Mouse (Mus musculus) embryonic facial prominence, embryonic 14.5 days (tissue): ENCODE data around the gene Tacc2. TPM values are rescaled to one million over a fixed set of nuclear protein-coding genes. Genes with fewer than 3 reads are reported as not detected.
A peak's percentile ranks its signal among the peaks of the same experiment; 100 is the strongest.

ENCODE experiments used
- ATAC-seq: fragments of 200-750 bp; cut with Nextera tagmentation; 2 replicates; pipeline ENCODE4 v1.8.0; 2017; ENCODE audit warnings: low read depth, moderate number of reproducible peaks, moderate TSS enrichment
- DNase-seq: peaks from one replicate; pipeline ENCODE4 v3.0.0-alpha.2; 2015; ENCODE audit warnings: low spot score
- H3K27ac ChIP-seq: fragments of 300-500 bp; sonication (generic); replicated peaks from 2 replicates; pipeline ENCODE4 v1.5.1; 2014; ENCODE audit warnings: low read depth, mild to moderate bottlenecking, low read length, moderate library complexity
- H3K27me3 ChIP-seq: fragments of 300-500 bp; sonication (generic); replicated peaks from 2 replicates; pipeline ENCODE4 v1.6.1; 2014; ENCODE audit warnings: low read length; ENCODE audit not compliant: control insufficient read depth, insufficient read depth
- H3K36me3 ChIP-seq: fragments of 300-500 bp; sonication (generic); 2 replicates; pipeline ENCODE4 v1.6.1; 2014; ENCODE audit warnings: low read length, mixed read lengths; ENCODE audit not compliant: control insufficient read depth, insufficient read depth
- H3K4me1 ChIP-seq: fragments of 300-500 bp; sonication (generic); 2 replicates; pipeline ENCODE4 v1.6.1; 2014; ENCODE audit warnings: antibody characterized with exemption, low read length; ENCODE audit not compliant: control insufficient read depth, insufficient read depth
- H3K4me2 ChIP-seq: fragments of 300-500 bp; sonication (generic); 2 replicates; pipeline ENCODE4 v1.6.1; 2014; ENCODE audit warnings: low read depth, mild to moderate bottlenecking, low read length, moderate library complexity, mixed read lengths
- H3K4me3 ChIP-seq: fragments of 300-500 bp; sonication (generic); 2 replicates; pipeline ENCODE4 v1.5.1; 2014; ENCODE audit warnings: low read depth, mild to moderate bottlenecking, low read length
- H3K9ac ChIP-seq: fragments of 300-500 bp; sonication (generic); 2 replicates; pipeline ENCODE4 v1.6.1; 2014; ENCODE audit warnings: low read depth, mild to moderate bottlenecking, low read length, moderate library complexity, mixed read lengths
- H3K9me3 ChIP-seq: fragments of 300-500 bp; sonication (generic); 2 replicates; pipeline ENCODE4 v1.6.1; 2016; ENCODE audit warnings: low read length; ENCODE audit not compliant: control insufficient read depth
- WGBS: fragments of 180-500 bp; shearing (Covaris S2); extraction: QIAGEN DNeasy Blood & Tissue Kit; methylation state at CpG from one replicate; pipeline ENCODE4 v1.1.7; 2014; 5-methylcytosine and 5-hydroxymethylcytosine counted together
- polyA plus RNA-seq: library from polyadenylated mRNA; unstranded; fragments of >200 nt; fragmentation: Nextera tagmentation; extraction: Ambion mirVana; gene quantifications from 2 replicates; pipeline ENCODE4 v1.2.1, GENCODE M21; 2014

Gene Tacc2
- polyA plus RNA-seq, 1 experiment from 2014 or later, result 44.4 TPM

GRCm38 (mm10) chr7:130720646-130721335, 143.6 kb downstream of the Tacc2 start:
- H3K27ac ChIP-seq, result no peak overlapping the region
- no peak overlapping the region for H3K4me3 ChIP-seq
- no peak for ATAC-seq
- 60% methylated on average over 9 of the region's 9 CpGs for WGBS
- peaks cover 6% of the 10 kb centered on the region; the same call in 1 of the 2 replicates for H3K4me1 ChIP-seq
- peaks cover 43% of the 10 kb centered on the region for H3K36me3 ChIP-seq
- no peak overlapping the region for H3K4me2 ChIP-seq
- H3K9ac ChIP-seq, result no peak overlapping the region
- DNase-seq, result no peak
- H3K27me3 ChIP-seq, result no peaks in the 10 kb centered on the region
- H3K9me3 ChIP-seq, result no peaks in the 10 kb centered on the region

DNA sequence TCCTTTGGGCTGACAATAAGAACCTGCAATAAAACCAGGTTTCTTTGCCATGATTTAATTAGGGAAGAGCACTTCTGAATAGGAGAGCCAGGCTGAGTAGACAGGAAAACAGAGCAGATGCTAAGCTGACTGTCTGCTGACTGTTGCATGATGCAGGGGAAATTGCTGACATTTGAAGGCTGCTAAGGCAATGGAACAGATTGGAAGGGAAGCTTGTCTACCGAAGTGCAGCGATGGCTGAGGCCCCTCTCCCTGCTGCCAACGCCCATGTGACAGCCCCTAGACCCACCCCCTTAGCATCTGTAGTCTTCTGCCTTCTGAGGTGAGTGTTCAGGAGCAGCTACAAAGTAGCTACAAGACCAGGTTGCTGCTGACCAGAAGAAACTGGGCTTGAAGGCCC, 148.9 kb downstream of the Tacc2 start:
- H3K9ac ChIP-seq, result no peak overlapping the region
- no peaks in the 10 kb centered on the region for H3K4me1 ChIP-seq
- DNase-seq (no peak), ATAC-seq (no peak)
- H3K27ac ChIP-seq, result no peak overlapping the region
- no peaks in the 10 kb centered on the region for H3K27me3 ChIP-seq
- H3K9me3 ChIP-seq, result no peaks in the 10 kb centered on the region
- H3K36me3 ChIP-seq, result peaks cover 47% of the 10 kb centered on the region
- 61% methylated on average over 3 of the region's 3 CpGs for WGBS
- no peak overlapping the region for H3K4me3 ChIP-seq
- no peak overlapping the region for H3K4me2 ChIP-seq

GRCm38 (mm10) chr7:130726724-130727422, 149.6 kb downstream of the Tacc2 start:
- Histone ChIP-seq H3K27ac (0 out of 2 replicates have a peak overlapping the region, but pooled peaks have one; percentile 8), H3K9ac (no peak overlapping the region), H3K27me3 (no peaks in the 10 kb centered on the region), H3K36me3 (peaks cover 42% of the 10 kb centered on the region), H3K4me1 (no peaks in the 10 kb centered on the region), H3K9me3 (no peaks in the 10 kb centered on the region), H3K4me3 (no peak overlapping the region), H3K4me2 (no peak overlapping the region)
- no peak for ATAC-seq
- 54% methylated on average over 8 of the region's 8 CpGs for WGBS
- DNase-seq, result no peak

- peaks cover 37% of the 10 kb centered on the region for H3K36me3 ChIP-seq
- WGBS, result 90% methylated on average over 4 of the region's 4 CpGs
- ATAC-seq, result no peak
Measured at GRCm38 (mm10) chr7:130727560-130727959, 150.3 kb downstream of the Tacc2 start.

DNA sequence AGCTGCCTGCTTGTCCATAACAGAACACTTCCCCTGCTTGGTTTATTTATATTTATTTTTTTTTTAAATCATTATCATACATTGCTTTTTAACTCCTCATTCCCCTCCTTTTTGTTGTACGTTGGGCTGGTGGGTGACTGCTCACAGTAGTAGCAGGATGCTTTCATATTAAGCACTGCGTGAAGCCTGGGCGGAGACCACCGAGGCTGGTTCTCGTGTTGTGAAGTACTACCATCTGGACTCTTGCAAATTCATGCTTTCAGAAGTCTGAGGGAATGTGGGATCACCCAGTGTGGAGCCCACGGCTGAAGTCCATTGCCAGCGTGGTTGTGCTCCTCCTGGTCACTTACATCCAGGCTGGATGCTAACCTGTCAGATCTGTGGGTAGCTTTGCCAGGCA, 154.6 kb downstream of the Tacc2 start:
- H3K4me1 ChIP-seq, result no peaks in the 10 kb centered on the region
- no peaks in the 10 kb centered on the region for H3K9me3 ChIP-seq
- no peak for DNase-seq
- H3K36me3 ChIP-seq, result peaks cover 66% of the 10 kb centered on the region
- H3K27me3 ChIP-seq, result no peaks in the 10 kb centered on the region
- WGBS, result 61% methylated on average over 7 of the region's 7 CpGs
- no peak overlapping the region for H3K4me3 ChIP-seq
- no peak overlapping the region for H3K27ac ChIP-seq
- no peak overlapping the region for H3K9ac ChIP-seq
- no peak overlapping the region for H3K4me2 ChIP-seq
- no peak for ATAC-seq

More at GRCm38 (mm10) chr7:130727560-130727959, 150.3 kb downstream of the Tacc2 start:
- H3K27me3 ChIP-seq, result no peaks in the 10 kb centered on the region
- no peak overlapping the region for H3K4me3 ChIP-seq
- no peaks in the 10 kb centered on the region for H3K4me1 ChIP-seq
- H3K9me3 ChIP-seq, result no peaks in the 10 kb centered on the region
- DNase-seq, result no peak
- no peak overlapping the region for H3K4me2 ChIP-seq
- no peak overlapping the region for H3K9ac ChIP-seq
- 0 out of 2 replicates have a peak overlapping the region, but pooled peaks have one; percentile 8 for H3K27ac ChIP-seq

- H3K27ac ChIP-seq, result no peak overlapping the region
- H3K9ac ChIP-seq, result no peak overlapping the region
- H3K36me3 ChIP-seq, result peaks cover 74% of the 10 kb centered on the region
- no peaks in the 10 kb centered on the region for H3K4me1 ChIP-seq
- H3K9me3 ChIP-seq, result no peaks in the 10 kb centered on the region
- no peaks in the 10 kb centered on the region for H3K27me3 ChIP-seq
- no peak for ATAC-seq
- DNase-seq, result no peak
- WGBS, result 52% methylated on average over 6 of the region's 6 CpGs
- no peak overlapping the region for H3K4me3 ChIP-seq
- no peak overlapping the region for H3K4me2 ChIP-seq
Measured at GRCm38 (mm10) chr7:130732908-130733307, 155.7 kb downstream of the Tacc2 start.

GRCm38 (mm10) chr7:130733423-130733822, 156.2 kb downstream of the Tacc2 start:
- Histone ChIP-seq H3K36me3 (peaks cover 74% of the 10 kb centered on the region), H3K27me3 (no peaks in the 10 kb centered on the region), H3K4me3 (no peak overlapping the region), H3K4me2 (no peak overlapping the region), H3K9ac (no peak overlapping the region), H3K9me3 (no peaks in the 10 kb centered on the region), H3K4me1 (no peaks in the 10 kb centered on the region), H3K27ac (no peak overlapping the region)
- DNase-seq (no peak), ATAC-seq (no peak)
- WGBS, result 95% methylated on average over 8 of the region's 8 CpGs

GRCm38 (mm10) chr7:130734195-130734787, 157.1 kb downstream of the Tacc2 start:
- no peak overlapping the region for H3K9ac ChIP-seq
- H3K4me1 ChIP-seq, result no peaks in the 10 kb centered on the region
- ATAC-seq (no peak), DNase-seq (no peak)
- no peak overlapping the region for H3K4me2 ChIP-seq
- 97% methylated on average over 2 of the region's 2 CpGs for WGBS
- no peaks in the 10 kb centered on the region for H3K9me3 ChIP-seq
- H3K27me3 ChIP-seq, result no peaks in the 10 kb centered on the region
- peaks cover 72% of the 10 kb centered on the region for H3K36me3 ChIP-seq
- no peak overlapping the region for H3K4me3 ChIP-seq
- H3K27ac ChIP-seq, result no peak overlapping the region
